Comparison of ENCODE assay signal across 8 mouse cellular contexts in genomic region chr2:164563339-164564038, GRCm38 (mm10). TPM values are rescaled to one million over a fixed set of nuclear protein-coding genes. Genes with fewer than 3 reads are reported as not detected.
A peak's percentile ranks its signal among the peaks of the same experiment; 100 is the strongest.
DNase-seq lines count a peak whose midpoint lies in the region; ATAC-seq lines count a peak whose summit lies in the region.

No protein-coding gene starts in this region.

- H3K4me1 ChIP-seq in heart, embryonic 11.5 days (ENCODE audit: control insufficient read depth, insufficient read depth, low read length) = 0 out of 2 replicates have a peak, but pooled peaks cover 4% of the 10 kb centered on the region
- peaks cover 10% of the 10 kb centered on the region; the same call in 1 of the 2 replicates for H3K4me1 ChIP-seq in forebrain, embryonic 11.5 days (replicated peaks; ENCODE audit: control insufficient read depth, insufficient read depth, low read length)
- peaks cover 17% of the 10 kb centered on the region for H3K4me1 ChIP-seq in limb, embryonic 11.5 days (ENCODE audit: control insufficient read depth, insufficient read depth, low read length)
- H3K4me1 ChIP-seq in midbrain, embryonic 12.5 days = peaks cover 15% of the 10 kb centered on the region

- intact Hi-C loops in heart, postnatal 25 days (cut with DNase I) = no loop called here

- peak overlapping the region; percentile 72 for H3K9ac ChIP-seq in heart, embryonic 11.5 days (ENCODE audit: low read depth, low read length)
- H3K9ac ChIP-seq in forebrain, embryonic 11.5 days (ENCODE audit: low read length) = peak overlapping the region; percentile 79
- H3K9ac ChIP-seq in limb, embryonic 11.5 days (ENCODE audit: low read length) = peak overlapping the region; percentile 59
- H3K9ac ChIP-seq in midbrain, embryonic 12.5 days (replicated peaks) = peak overlapping the region; percentile 65

- H3K9me3 ChIP-seq in heart, embryonic 11.5 days (replicated peaks; ENCODE audit: control insufficient read depth, low read length) = no peaks in the 10 kb centered on the region
- H3K9me3 ChIP-seq in forebrain, embryonic 11.5 days (ENCODE audit: control insufficient read depth, low read length) = no peaks in the 10 kb centered on the region
- H3K9me3 ChIP-seq in limb, embryonic 11.5 days (ENCODE audit: control insufficient read depth, low read length) = no peaks in the 10 kb centered on the region
- H3K9me3 ChIP-seq in midbrain, embryonic 12.5 days = no peaks in the 10 kb centered on the region

- DNase-seq in heart, postnatal 25 days (ENCODE audit: low spot score) = no peak
- peak; percentile 50 for DNase-seq in WW6 (ENCODE audit: low read depth, low spot score)
- peak; percentile 82 for DNase-seq in forebrain, embryonic 11.5 days (ENCODE audit: low spot score)
- peak; percentile 73 for DNase-seq in induced T-regulatory cell, adult 2 months (ENCODE audit: low read depth)
- peak; percentile 81 for DNase-seq in limb, embryonic 11.5 days (ENCODE audit: low spot score)
- peak; percentile 66 for DNase-seq in testis, postnatal 10 days (ENCODE audit: low spot score)

- H3K36me3 ChIP-seq in heart, embryonic 11.5 days (ENCODE audit: control insufficient read depth, insufficient read depth, low read length) = no peaks in the 10 kb centered on the region
- H3K36me3 ChIP-seq in forebrain, embryonic 11.5 days (ENCODE audit: control insufficient read depth, insufficient read depth, low read length) = no peaks in the 10 kb centered on the region; the same call in 1 of the 2 replicates
- H3K36me3 ChIP-seq in limb, embryonic 11.5 days (ENCODE audit: control insufficient read depth, insufficient read depth, low read length) = no peaks in the 10 kb centered on the region
- H3K36me3 ChIP-seq in midbrain, embryonic 12.5 days = no peaks in the 10 kb centered on the region

- H3K4me2 ChIP-seq in heart, embryonic 11.5 days = peak overlapping the region; percentile 97
- H3K4me2 ChIP-seq in forebrain, embryonic 11.5 days (ENCODE audit: low read depth, low read length, severe bottlenecking) = peak overlapping the region; percentile 88
- H3K4me2 ChIP-seq in limb, embryonic 11.5 days (ENCODE audit: low read depth, severe bottlenecking) = peak overlapping the region; percentile 65
- H3K4me2 ChIP-seq in midbrain, embryonic 12.5 days (replicated peaks) = peak overlapping the region; percentile 88

- H3K27ac ChIP-seq in heart, embryonic 11.5 days (ENCODE audit: low read depth, low read length) = no peak overlapping the region
- no peak overlapping the region for H3K27ac ChIP-seq in forebrain, embryonic 11.5 days (ENCODE audit: low read depth, low read length)
- H3K27ac ChIP-seq in limb, embryonic 11.5 days (replicated peaks; ENCODE audit: low read depth, low read length) = peak overlapping the region; percentile 3; the same call in 1 of the 2 replicates
- H3K27ac ChIP-seq in midbrain, embryonic 12.5 days (replicated peaks) = no peak overlapping the region

- H3K27me3 ChIP-seq in heart, embryonic 11.5 days (ENCODE audit: control insufficient read depth, insufficient read depth, low read length) = peaks cover 21% of the 10 kb centered on the region
- no peaks in the 10 kb centered on the region; the same call in 1 of the 2 replicates for H3K27me3 ChIP-seq in forebrain, embryonic 11.5 days (ENCODE audit: control insufficient read depth, insufficient read depth, low read length)
- H3K27me3 ChIP-seq in limb, embryonic 11.5 days (ENCODE audit: control insufficient read depth, insufficient read depth, low read length) = no peaks in the 10 kb centered on the region
- H3K27me3 ChIP-seq in midbrain, embryonic 12.5 days = peaks cover 42% of the 10 kb centered on the region

- WGBS in heart, embryonic 11.5 days (ENCODE audit: insufficient replicate concordance) = under 1% methylated on average over 32 of the region's 32 CpGs
- WGBS in forebrain, embryonic 11.5 days = under 1% methylated on average over 32 of the region's 32 CpGs
- WGBS in limb, embryonic 11.5 days = under 1% methylated on average over 32 of the region's 32 CpGs
- under 1% methylated on average over 31 of the region's 32 CpGs for WGBS in midbrain, embryonic 12.5 days

- peak overlapping the region; percentile 52 for H3K4me3 ChIP-seq in heart, embryonic 11.5 days (ENCODE audit: low read depth, low read length)
- peak overlapping the region; percentile 42 for H3K4me3 ChIP-seq in forebrain, embryonic 11.5 days (ENCODE audit: low read depth, low read length)
- peak overlapping the region; percentile 36 for H3K4me3 ChIP-seq in limb, embryonic 11.5 days (ENCODE audit: low read depth, low read length)
- peak overlapping the region; percentile 44 for H3K4me3 ChIP-seq in midbrain, embryonic 12.5 days

- peak; percentile 41; the same call in 1 of the 2 replicates for ATAC-seq in heart, embryonic 11.5 days (replicated peaks; ENCODE audit: insufficient number of reproducible peaks, low FRiP score, low TSS enrichment)
- peak; percentile 77 for ATAC-seq in forebrain, embryonic 11.5 days (replicated peaks; ENCODE audit: low FRiP score)
- peak; percentile 71 for ATAC-seq in limb, embryonic 11.5 days (ENCODE audit: insufficient number of reproducible peaks, low FRiP score, low TSS enrichment, low read depth)
- ATAC-seq in midbrain, embryonic 12.5 days (ENCODE audit: low FRiP score, low read depth) = peak; percentile 75

RNA-seq across cellular contexts. Expression of gene Wfdc2, which starts 1.3 kb away (rescaled TPM):
- polyA plus RNA-seq in heart, embryonic 11.5 days (2014; fragmentation: Nextera tagmentation; extraction: Ambion mirVana) = 6.6 and 10.3 TPM in 2 replicates
- under 1 TPM; 0.78 to 0.83 TPM for total RNA-seq in heart, postnatal 25 days (2021)
- 35.1 and 44.4 TPM in 2 replicates for polyA plus RNA-seq in forebrain, embryonic 11.5 days (2014; fragmentation: Nextera tagmentation; extraction: Ambion mirVana)
- 38.7 and 38.9 TPM in 2 replicates for polyA plus RNA-seq in limb, embryonic 11.5 days (2014; fragmentation: Nextera tagmentation; extraction: Ambion mirVana)
- polyA plus RNA-seq in midbrain, embryonic 12.5 days (2016; fragmentation: Nextera tagmentation; extraction: Ambion mirVana) = 15.3 and 16.4 TPM in 2 replicates

RNA-seq across cellular contexts. Expression of gene Spint3, which starts 9.8 kb away (rescaled TPM):
- polyA plus RNA-seq in heart, embryonic 11.5 days (2014; fragmentation: Nextera tagmentation; extraction: Ambion mirVana) = not detected in 2 replicates
- total RNA-seq in heart, postnatal 25 days (2021) = not detected
- polyA plus RNA-seq in forebrain, embryonic 11.5 days (2014; fragmentation: Nextera tagmentation; extraction: Ambion mirVana) = not detected in 2 replicates
- polyA plus RNA-seq in limb, embryonic 11.5 days (2014; fragmentation: Nextera tagmentation; extraction: Ambion mirVana) = not detected in 2 replicates
- polyA plus RNA-seq in midbrain, embryonic 12.5 days (2016; fragmentation: Nextera tagmentation; extraction: Ambion mirVana) = not detected in 2 replicates

RNA-seq across cellular contexts. Expression of gene Wfdc6a, which starts 21.8 kb away (rescaled TPM):
- polyA plus RNA-seq in heart, embryonic 11.5 days (2014; fragmentation: Nextera tagmentation; extraction: Ambion mirVana) = not detected in 2 replicates
- total RNA-seq in heart, postnatal 25 days (2021) = under 1 TPM in 1 of 2 experiments, not detected in 1; 0.34 TPM
- not detected in 2 replicates for polyA plus RNA-seq in forebrain, embryonic 11.5 days (2014; fragmentation: Nextera tagmentation; extraction: Ambion mirVana)
- not detected in 2 replicates for polyA plus RNA-seq in limb, embryonic 11.5 days (2014; fragmentation: Nextera tagmentation; extraction: Ambion mirVana)
- not detected in 2 replicates for polyA plus RNA-seq in midbrain, embryonic 12.5 days (2016; fragmentation: Nextera tagmentation; extraction: Ambion mirVana)

RNA-seq across cellular contexts. Expression of gene Eppin, which starts 29.9 kb away (rescaled TPM):
- polyA plus RNA-seq in heart, embryonic 11.5 days (2014; fragmentation: Nextera tagmentation; extraction: Ambion mirVana) = not detected in 2 replicates
- total RNA-seq in heart, postnatal 25 days (2021) = not detected
- not detected in 2 replicates for polyA plus RNA-seq in forebrain, embryonic 11.5 days (2014; fragmentation: Nextera tagmentation; extraction: Ambion mirVana)
- polyA plus RNA-seq in limb, embryonic 11.5 days (2014; fragmentation: Nextera tagmentation; extraction: Ambion mirVana) = not detected in 2 replicates
- not detected in 2 replicates for polyA plus RNA-seq in midbrain, embryonic 12.5 days (2016; fragmentation: Nextera tagmentation; extraction: Ambion mirVana)

RNA-seq across cellular contexts. Expression of gene Wfdc6b, which starts 49.8 kb away (rescaled TPM):
- not detected in 2 replicates for polyA plus RNA-seq in heart, embryonic 11.5 days (2014; fragmentation: Nextera tagmentation; extraction: Ambion mirVana)
- total RNA-seq in heart, postnatal 25 days (2021) = not detected
- polyA plus RNA-seq in forebrain, embryonic 11.5 days (2014; fragmentation: Nextera tagmentation; extraction: Ambion mirVana) = not detected in 2 replicates
- not detected in 2 replicates for polyA plus RNA-seq in limb, embryonic 11.5 days (2014; fragmentation: Nextera tagmentation; extraction: Ambion mirVana)
- not detected in 2 replicates for polyA plus RNA-seq in midbrain, embryonic 12.5 days (2016; fragmentation: Nextera tagmentation; extraction: Ambion mirVana)
